10 mouse cellular contexts compared by ENCODE assay signal in genomic region chr9:58085074-58085473, GRCm38 (mm10). TPM values are rescaled to one million over a fixed set of nuclear protein-coding genes. Genes with fewer than 3 reads are reported as not detected.
DNase-seq lines count a peak whose midpoint lies in the region; ATAC-seq lines count a peak whose summit lies in the region.
"Had no signal": no experiment of that assay in that cellular context is flagged by ENCODE, and none has a peak within 500 bp of the region (broad histone marks: within the 10 kb centered on the region; RNA-seq: fewer than 3 reads in every experiment).

No protein-coding gene starts in this region.

- no peak overlapping the region for H3K4me3 ChIP-seq in hindbrain, embryonic 15.5 days
- no peak overlapping the region for H3K4me3 ChIP-seq in neural tube, embryonic 15.5 days (replicated peaks)

- H3K4me1 ChIP-seq in hindbrain, embryonic 15.5 days (replicated peaks), result peaks cover 37% of the 10 kb centered on the region
- peaks cover 54% of the 10 kb centered on the region for H3K4me1 ChIP-seq in neural tube, embryonic 15.5 days

- no peak overlapping the region; the same call in 1 of the 2 replicates for H3K4me2 ChIP-seq in hindbrain, embryonic 15.5 days
- H3K4me2 ChIP-seq in neural tube, embryonic 15.5 days, result no peak overlapping the region

- H3K9ac ChIP-seq in hindbrain, embryonic 15.5 days, result no peak overlapping the region
- H3K9ac ChIP-seq in neural tube, embryonic 15.5 days (replicated peaks), result no peak overlapping the region

- H3K27ac ChIP-seq in hindbrain, embryonic 15.5 days (replicated peaks), result peak overlapping the region; percentile 50
- H3K27ac ChIP-seq in neural tube, embryonic 15.5 days (replicated peaks), result 0 out of 2 replicates have a peak overlapping the region, but pooled peaks have one; percentile 25

- WGBS in hindbrain, embryonic 15.5 days, result 4% methylated on average over 2 of the region's 2 CpGs
- 7% methylated on average over 2 of the region's 2 CpGs for WGBS in neural tube, embryonic 15.5 days

- peak; percentile 70 for ATAC-seq in hindbrain, embryonic 15.5 days (ENCODE audit: low FRiP score, low read depth)
- ATAC-seq in neural tube, embryonic 15.5 days (ENCODE audit: low FRiP score), result peak; percentile 58
- no peak for ATAC-seq in cerebellum, adult (ENCODE audit: insufficient number of reproducible peaks, low FRiP score, low TSS enrichment)

- no peaks in the 10 kb centered on the region for H3K36me3 ChIP-seq in hindbrain, embryonic 15.5 days
- H3K36me3 ChIP-seq in neural tube, embryonic 15.5 days, result no peaks in the 10 kb centered on the region

- H3K27me3 ChIP-seq in hindbrain, embryonic 15.5 days, result peaks cover 2% of the 10 kb centered on the region; the same call in 1 of the 2 replicates
- H3K27me3 ChIP-seq in neural tube, embryonic 15.5 days (replicated peaks), result peaks cover 1% of the 10 kb centered on the region

- peak; percentile 13 for DNase-seq in adrenal gland, postnatal 10 days
- no peak for DNase-seq in adrenal gland, adult 18-20 months (ENCODE audit: low spot score in 2 of 2)
- DNase-seq in retina, postnatal 1 day, result peak; percentile 49
- DNase-seq in retina, embryonic 14.5 days (ENCODE audit: low spot score), result no peak
- DNase-seq in kidney, postnatal 25 days, result no peak
- DNase-seq: lung, adult 2 months had no signal

- no peaks in the 10 kb centered on the region for H3K9me3 ChIP-seq in hindbrain, embryonic 15.5 days
- no peaks in the 10 kb centered on the region for H3K9me3 ChIP-seq in neural tube, embryonic 15.5 days (replicated peaks)

RNA-seq across cellular contexts. Expression of gene Stra6, which starts 21.5 kb away (rescaled TPM):
- total RNA-seq in adrenal gland, postnatal 10 days (2021), result 1 to 10 TPM; 1.1 to 1.3 TPM
- 1 to 10 TPM; 1.1 to 1.5 TPM for total RNA-seq in adrenal gland, adult 18-20 months (2021)
- 16.0 and 17.5 TPM in 2 replicates for polyA plus RNA-seq in hindbrain, embryonic 15.5 days (2015; fragmentation: Nextera tagmentation; extraction: Ambion mirVana)
- polyA plus RNA-seq in neural tube, embryonic 15.5 days (2015; fragmentation: Nextera tagmentation; extraction: Ambion mirVana), result 20.6 and 21.5 TPM in 2 replicates

RNA-seq across cellular contexts. Expression of gene Ccdc33, which starts 33.5 kb away (rescaled TPM):
- total RNA-seq in adrenal gland, postnatal 10 days (2021), result under 1 TPM in 1 of 2 experiments, not detected in 1; 0.12 TPM
- total RNA-seq in adrenal gland, adult 18-20 months (2021), result under 1 TPM; 0.22 to 0.80 TPM
- 0.38 and 0.58 TPM in 2 replicates for polyA plus RNA-seq in hindbrain, embryonic 15.5 days (2015; fragmentation: Nextera tagmentation; extraction: Ambion mirVana)
- polyA plus RNA-seq in neural tube, embryonic 15.5 days (2015; fragmentation: Nextera tagmentation; extraction: Ambion mirVana), result 0.13 and 0.15 TPM in 2 replicates
- polyA plus RNA-seq: heart, postnatal 0 days had no signal

Comparison
In these comparisons a context has a peak if more than half of its experiments do, and no peak if none do; other contexts are left out.
1. DNase-seq: peak in adrenal gland, postnatal 10 days (single experiment) and retina, postnatal 1 day (single experiment); none in adrenal gland, adult 18-20 months (0 of 2), retina, embryonic 14.5 days (single experiment) and kidney, postnatal 25 days (0 of 2).